Mouse (Mus musculus) midbrain, embryonic 11.5 days (tissue): Measurements from ENCODE around the gene Frmd5. TPM values are rescaled to one million over a fixed set of nuclear protein-coding genes. Genes with fewer than 3 reads are reported as not detected.

Experiments
- ATAC-seq: fragments of 200-750 bp; cut with Nextera tagmentation; 2 replicates; pipeline ENCODE4 v1.8.0; 2017; ENCODE audit warnings: moderate TSS enrichment, moderate library complexity; ENCODE audit not compliant: low FRiP score
- DNase-seq: peaks from one replicate; pipeline ENCODE4 v3.0.0; 2015; ENCODE audit warnings: low spot score; ENCODE audit errors: missing footprints
- H3K27ac ChIP-seq: fragments of 300-500 bp; sonication (generic); 2 replicates; pipeline ENCODE4 v1.5.1; 2014; ENCODE audit warnings: low read depth, low read length
- H3K27me3 ChIP-seq: fragments of 300-500 bp; sonication (generic); 2 replicates; pipeline ENCODE4 v1.6.1; 2014; ENCODE audit warnings: mild to moderate bottlenecking, low read length, moderate library complexity, mixed read lengths; ENCODE audit not compliant: control insufficient read depth, insufficient read depth
- H3K36me3 ChIP-seq: fragments of 300-500 bp; sonication (generic); 2 replicates; pipeline ENCODE4 v1.6.1; 2014; ENCODE audit warnings: mild to moderate bottlenecking, low read length, moderate library complexity, mixed read lengths; ENCODE audit not compliant: control insufficient read depth, insufficient read depth
- H3K4me1 ChIP-seq: fragments of 300-500 bp; sonication (generic); 2 replicates; pipeline ENCODE4 v1.6.1; 2014; ENCODE audit warnings: low read length; ENCODE audit not compliant: control insufficient read depth, insufficient read depth
- H3K4me2 ChIP-seq: fragments of 300-500 bp; sonication (generic); 2 replicates; pipeline ENCODE4 v1.6.1; 2014; ENCODE audit warnings: mild to moderate bottlenecking, moderate library complexity
- H3K4me3 ChIP-seq: fragments of 300-500 bp; sonication (generic); 2 replicates; pipeline ENCODE4 v1.5.1; 2014; ENCODE audit warnings: low read depth, low read length
- H3K9ac ChIP-seq: fragments of 300-500 bp; sonication (generic); 2 replicates; pipeline ENCODE4 v1.6.1; 2014; ENCODE audit warnings: low read length
- H3K9me3 ChIP-seq: fragments of 300-500 bp; sonication (generic); 2 replicates; pipeline ENCODE4 v1.6.1; 2016; ENCODE audit warnings: low read length; ENCODE audit not compliant: control insufficient read depth
- WGBS: fragments of 180-500 bp; shearing (Covaris S2); extraction: QIAGEN DNeasy Blood & Tissue Kit; methylation state at CpG from one replicate; pipeline ENCODE4 v1.1.7; 2014; 5-methylcytosine and 5-hydroxymethylcytosine counted together
- polyA plus RNA-seq: library from polyadenylated mRNA; unstranded; fragments of >200 nt; fragmentation: Nextera tagmentation; extraction: Ambion mirVana; gene quantifications from 2 replicates; pipeline ENCODE4 v1.2.1, GENCODE M21; 2014

The Frmd5 gene
- polyA plus RNA-seq, 1 experiment from 2014 or later = 12.7 TPM

- peaks cover 3% of the 10 kb centered on the region; the same call in 1 of the 2 replicates for H3K4me1 ChIP-seq
- 80% methylated on average over 10 of the region's 10 CpGs for WGBS
- no peak overlapping the region for H3K27ac ChIP-seq
- no peaks in the 10 kb centered on the region for H3K27me3 ChIP-seq
- H3K36me3 ChIP-seq = no peaks in the 10 kb centered on the region
- ATAC-seq (no peak), DNase-seq (no peak)
- no peak overlapping the region for H3K4me2 ChIP-seq
- H3K4me3 ChIP-seq = no peak overlapping the region
- H3K9me3 ChIP-seq = no peaks in the 10 kb centered on the region
- no peak overlapping the region for H3K9ac ChIP-seq
Measured at GRCm38 (mm10) chr2:121695436-121695835, 111.5 kb downstream of the Frmd5 start.

- Histone ChIP-seq H3K27me3 (no peaks in the 10 kb centered on the region), H3K4me2 (no peak overlapping the region), H3K36me3 (no peaks in the 10 kb centered on the region), H3K27ac (no peak overlapping the region), H3K9me3 (no peaks in the 10 kb centered on the region), H3K9ac (no peak overlapping the region), H3K4me1 (no peaks in the 10 kb centered on the region), H3K4me3 (no peak overlapping the region)
- no peak for ATAC-seq
- WGBS = 81% methylated on average over 2 of the region's 2 CpGs
- DNase-seq = no peak
Measured at GRCm38 (mm10) chr2:121688107-121688506, 118.8 kb downstream of the Frmd5 start.

- ATAC-seq (no peak), DNase-seq (no peak)
- Histone ChIP-seq H3K27me3 (no peaks in the 10 kb centered on the region), H3K4me1 (no peaks in the 10 kb centered on the region), H3K4me3 (no peak overlapping the region), H3K9me3 (no peaks in the 10 kb centered on the region), H3K36me3 (no peaks in the 10 kb centered on the region), H3K27ac (no peak overlapping the region), H3K4me2 (no peak overlapping the region), H3K9ac (no peak overlapping the region)
- WGBS = 91% methylated on average over 8 of the region's 8 CpGs
Measured at GRCm38 (mm10) chr2:121683606-121684005, 123.3 kb downstream of the Frmd5 start.

GRCm38 (mm10) chr2:121682361-121682760 is 124.5 kb downstream of the Frmd5 start:
- WGBS = 94% methylated on average over 3 of the region's 3 CpGs
- Histone ChIP-seq H3K36me3 (no peaks in the 10 kb centered on the region), H3K4me3 (no peak overlapping the region), H3K9me3 (no peaks in the 10 kb centered on the region), H3K4me2 (no peak overlapping the region), H3K9ac (no peak overlapping the region), H3K4me1 (no peaks in the 10 kb centered on the region), H3K27me3 (no peaks in the 10 kb centered on the region), H3K27ac (no peak overlapping the region)
- no peak for DNase-seq
- ATAC-seq = no peak

GRCm38 (mm10) chr2:121679711-121680110 is 127.2 kb downstream of the Frmd5 start:
- H3K9me3 ChIP-seq = no peaks in the 10 kb centered on the region
- H3K27ac ChIP-seq = no peak overlapping the region
- no peaks in the 10 kb centered on the region for H3K4me1 ChIP-seq
- H3K36me3 ChIP-seq = no peaks in the 10 kb centered on the region
- no peak overlapping the region for H3K4me2 ChIP-seq
- no peaks in the 10 kb centered on the region for H3K27me3 ChIP-seq
- no peak overlapping the region for H3K9ac ChIP-seq
- no peak for ATAC-seq
- 84% methylated on average over 7 of the region's 7 CpGs for WGBS
- no peak for DNase-seq
- no peak overlapping the region for H3K4me3 ChIP-seq

GRCm38 (mm10) chr2:121677649-121677986 is 129.3 kb downstream of the Frmd5 start:
- no peak for ATAC-seq
- WGBS = 70% methylated on average over 6 of the region's 6 CpGs
- no peaks in the 10 kb centered on the region for H3K4me1 ChIP-seq
- no peak overlapping the region for H3K9ac ChIP-seq
- no peaks in the 10 kb centered on the region for H3K9me3 ChIP-seq
- no peak for DNase-seq
- H3K27me3 ChIP-seq = no peaks in the 10 kb centered on the region
- H3K27ac ChIP-seq = no peak overlapping the region
- no peaks in the 10 kb centered on the region for H3K36me3 ChIP-seq
- H3K4me3 ChIP-seq = no peak overlapping the region
- no peak overlapping the region for H3K4me2 ChIP-seq

GRCm38 (mm10) chr2:121676951-121677648 is 129.8 kb downstream of the Frmd5 start:
- 82% methylated on average over 6 of the region's 6 CpGs for WGBS
- no peak overlapping the region for H3K27ac ChIP-seq
- ATAC-seq = no peak

GRCm38 (mm10) chr2:121675895-121676294 is 131.0 kb downstream of the Frmd5 start:
- no peak for ATAC-seq
- Histone ChIP-seq H3K36me3 (no peaks in the 10 kb centered on the region), H3K27ac (no peak overlapping the region), H3K4me2 (no peak overlapping the region), H3K27me3 (no peaks in the 10 kb centered on the region), H3K4me3 (no peak overlapping the region), H3K9me3 (no peaks in the 10 kb centered on the region), H3K9ac (no peak overlapping the region), H3K4me1 (no peaks in the 10 kb centered on the region)
- WGBS = 93% methylated on average over 5 of the region's 5 CpGs
- no peak for DNase-seq

More at GRCm38 (mm10) chr2:121676951-121677648, 129.8 kb downstream of the Frmd5 start:
- Histone ChIP-seq H3K27me3 (no peaks in the 10 kb centered on the region), H3K4me2 (no peak overlapping the region), H3K4me3 (no peak overlapping the region), H3K4me1 (no peaks in the 10 kb centered on the region), H3K9me3 (no peaks in the 10 kb centered on the region), H3K9ac (no peak overlapping the region), H3K36me3 (no peaks in the 10 kb centered on the region)
- DNase-seq = no peak

- 90% methylated on average over 3 of the region's 3 CpGs for WGBS
- Histone ChIP-seq H3K36me3 (no peaks in the 10 kb centered on the region), H3K4me1 (no peaks in the 10 kb centered on the region), H3K9me3 (no peaks in the 10 kb centered on the region), H3K27me3 (no peaks in the 10 kb centered on the region), H3K4me2 (no peak overlapping the region), H3K4me3 (no peak overlapping the region), H3K9ac (no peak overlapping the region), H3K27ac (no peak overlapping the region)
- ATAC-seq (no peak), DNase-seq (no peak)
Measured at GRCm38 (mm10) chr2:121675136-121675535, 131.8 kb downstream of the Frmd5 start.
